Mouse (Mus musculus): ENCODE data around the gene Gm21987.
A peak's percentile ranks its signal among the peaks of the same experiment; 100 is the strongest.

Gm21987 gene

DNA sequence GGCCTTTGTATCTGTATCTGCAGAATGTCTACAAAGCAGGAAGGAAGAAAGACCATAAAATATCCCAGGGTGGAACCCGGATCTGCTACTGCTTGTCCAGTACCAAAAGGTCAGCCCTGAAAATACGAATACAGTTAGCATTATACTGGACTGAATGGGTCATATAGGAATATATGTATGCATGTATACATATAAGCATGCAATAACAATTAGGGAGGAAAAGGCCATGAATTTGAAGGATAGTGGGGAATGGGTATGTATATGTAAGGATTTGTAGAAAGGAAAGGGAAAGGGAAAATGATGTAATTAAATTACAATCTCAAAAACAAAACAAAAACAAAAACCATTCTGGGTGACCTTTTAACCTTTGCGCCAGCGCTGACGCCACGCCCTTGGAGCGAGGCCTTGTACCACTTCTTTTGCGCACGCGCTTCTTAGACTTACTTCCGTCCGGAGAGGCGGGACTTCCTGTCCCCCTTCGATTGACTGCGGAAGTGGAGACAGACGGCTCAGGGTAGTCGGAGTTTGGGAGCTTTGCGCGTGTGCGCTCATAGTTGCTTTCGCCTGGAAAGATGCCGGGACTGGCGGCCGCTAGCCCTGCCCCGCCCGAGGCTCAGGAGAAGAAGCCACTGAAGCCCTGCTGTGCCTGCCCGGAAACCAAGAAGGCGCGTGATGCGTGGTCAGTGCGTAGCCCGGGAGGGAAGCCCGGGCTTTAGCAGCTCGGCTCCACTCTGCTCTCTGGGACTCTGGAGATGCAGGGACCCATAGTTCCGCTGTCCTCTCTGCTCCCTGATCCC lies at the start of gene Gm21987, which contains the start of gene Cox17:
TSS of gene Gm21987 (plus strand) at position 512 of the 797 bp plus-strand sequence.
TSS of gene Cox17 (plus strand) at position 463 of the 797 bp plus-strand sequence.
- H3K36me3 ChIP-seq (ENCODE audit: control insufficient read depth, insufficient read depth, low read length, poor library complexity, severe bottlenecking) = peaks cover 6% of the 10 kb centered on the region
- peak; percentile 96 for DNase-seq (ENCODE audit: low read depth, low spot score)

DNA sequence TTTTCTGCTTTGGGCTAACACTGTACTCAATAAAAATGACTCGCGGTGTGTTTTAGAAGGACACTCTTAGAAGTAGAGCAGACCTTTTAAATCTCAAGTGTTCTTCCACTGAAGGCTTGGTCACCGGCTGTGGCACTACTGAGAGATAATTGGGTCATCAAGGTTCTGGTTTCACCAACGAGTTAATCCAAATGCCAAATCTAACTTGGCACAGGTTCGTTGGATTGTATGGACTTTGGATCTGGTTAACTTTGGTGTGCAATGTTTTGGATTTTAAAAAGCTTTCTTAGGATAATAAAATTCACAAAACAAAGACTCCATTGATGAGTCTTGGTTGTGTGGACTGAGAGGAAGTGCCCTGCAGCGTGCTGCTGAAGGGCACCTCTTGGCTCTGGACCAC lies 48.4 kb upstream of the Gm21987 start:
- no peaks in the 10 kb centered on the region for H3K36me3 ChIP-seq (ENCODE audit: control insufficient read depth, insufficient read depth, low read length, poor library complexity, severe bottlenecking)
- DNase-seq (ENCODE audit: low read depth, low spot score) = no peak

More for the DNA sequence above, at the start of gene Gm21987, which contains the start of gene Cox17:
- H3K27me3 ChIP-seq (ENCODE audit: control insufficient read depth, insufficient read depth, low read length, poor library complexity, severe bottlenecking) = no peaks in the 10 kb centered on the region

DNA sequence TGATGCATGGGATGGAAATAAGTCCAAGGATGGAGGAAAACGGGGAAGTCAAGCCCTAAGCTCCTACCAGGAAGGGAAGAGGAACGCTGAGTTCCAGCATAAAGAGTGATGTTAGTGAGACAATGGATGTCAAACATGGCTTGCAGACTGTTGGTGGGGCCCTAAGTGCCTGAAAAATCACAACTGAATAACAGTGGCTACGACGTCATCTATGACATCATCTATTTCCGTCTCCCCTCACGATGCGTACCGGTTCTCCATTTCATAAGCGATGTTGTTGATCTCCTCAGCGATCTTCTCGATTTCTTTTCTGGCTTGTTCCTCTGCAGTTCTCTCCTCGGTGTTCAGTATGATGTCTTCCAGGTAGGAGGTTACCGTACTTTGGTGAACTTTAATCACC lies 44.5 kb upstream of the Gm21987 start:
- no peaks in the 10 kb centered on the region for H3K36me3 ChIP-seq (ENCODE audit: control insufficient read depth, insufficient read depth, low read length, poor library complexity, severe bottlenecking)

More for the DNA sequence above, 48.4 kb upstream of the Gm21987 start:
- no peaks in the 10 kb centered on the region for H3K27me3 ChIP-seq (ENCODE audit: control insufficient read depth, insufficient read depth, low read length, poor library complexity, severe bottlenecking)

DNA sequence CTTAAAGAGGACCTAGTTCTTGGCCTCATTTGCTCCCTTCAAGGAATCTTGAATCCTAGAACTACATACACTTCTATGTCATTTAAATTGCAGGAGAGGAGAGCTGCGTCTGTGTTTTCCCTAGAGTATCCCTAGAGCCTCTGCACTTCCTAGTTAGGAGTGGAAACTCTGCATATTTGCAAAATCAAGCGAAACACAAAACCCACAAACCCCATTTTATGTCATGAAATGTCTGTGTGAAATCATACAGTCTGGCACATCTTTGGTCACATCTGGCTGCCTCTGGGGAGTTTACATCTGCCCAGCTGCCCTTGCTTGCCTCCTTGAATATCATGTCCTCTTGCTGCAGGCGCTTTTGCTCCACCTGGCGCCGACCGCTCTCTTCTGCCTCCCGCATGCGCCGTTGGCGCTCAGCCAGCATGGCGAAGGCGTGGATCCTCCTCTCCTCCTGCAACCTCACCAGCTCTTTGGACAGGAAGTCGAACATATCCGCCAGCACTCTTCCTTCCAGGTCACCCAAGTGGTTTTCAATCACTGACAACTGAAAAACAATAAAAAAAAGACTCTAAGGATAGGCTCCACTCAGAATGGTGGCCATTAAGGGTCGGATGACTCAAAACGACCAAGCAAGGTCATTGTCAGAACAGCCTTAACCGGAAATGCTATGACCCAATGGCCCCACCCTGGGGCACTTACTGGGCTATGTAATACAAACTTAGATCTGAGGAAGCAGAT lies 42.2 kb upstream of the Gm21987 start:
- Histone ChIP-seq H3K27me3 (ENCODE audit: control insufficient read depth, insufficient read depth, low read length, poor library complexity, severe bottlenecking) (no peaks in the 10 kb centered on the region), H3K36me3 (ENCODE audit: control insufficient read depth, insufficient read depth, low read length, poor library complexity, severe bottlenecking) (no peaks in the 10 kb centered on the region)
- DNase-seq (ENCODE audit: low read depth, low spot score) = no peak

More for the DNA sequence above, 44.5 kb upstream of the Gm21987 start:
- H3K27me3 ChIP-seq (ENCODE audit: control insufficient read depth, insufficient read depth, low read length, poor library complexity, severe bottlenecking) = no peaks in the 10 kb centered on the region
- DNase-seq (ENCODE audit: low read depth, low spot score) = no peak

DNA sequence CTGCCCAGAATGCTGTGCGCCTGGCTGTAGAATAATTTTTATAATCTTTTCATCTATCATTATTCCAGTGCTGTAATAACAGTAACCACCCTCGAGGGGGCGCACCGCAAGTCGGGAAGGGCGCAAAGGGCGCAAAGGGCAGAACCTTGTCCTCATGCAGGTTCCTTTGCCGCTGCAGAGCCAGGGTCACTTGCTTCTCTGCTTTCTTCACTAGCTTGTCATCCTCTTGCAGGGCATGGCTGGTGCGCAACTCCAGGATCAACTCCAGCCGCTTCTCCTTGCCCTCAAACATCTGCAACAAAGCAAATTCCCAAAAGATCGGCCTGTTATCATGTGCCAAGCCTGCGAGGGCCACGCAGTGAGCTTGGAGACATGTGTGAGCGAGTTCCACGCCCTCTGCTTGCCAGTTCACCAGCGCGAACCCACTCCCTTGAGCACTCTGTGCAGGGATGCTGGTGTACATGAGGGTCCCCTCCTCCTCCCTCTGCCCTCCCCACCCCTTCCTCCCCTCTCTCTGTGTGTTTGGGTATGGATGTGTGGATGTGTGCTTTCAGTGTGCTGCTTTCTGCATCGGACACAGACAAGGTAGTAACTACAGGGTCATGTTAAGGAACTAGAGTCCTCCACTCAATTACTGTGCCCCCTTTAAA lies 40.1 kb upstream of the Gm21987 start:
- Histone ChIP-seq H3K36me3 (ENCODE audit: control insufficient read depth, insufficient read depth, low read length, poor library complexity, severe bottlenecking) (no peaks in the 10 kb centered on the region), H3K27me3 (ENCODE audit: control insufficient read depth, insufficient read depth, low read length, poor library complexity, severe bottlenecking) (no peaks in the 10 kb centered on the region)
- DNase-seq (ENCODE audit: low read depth, low spot score) = peak; percentile 19

DNA sequence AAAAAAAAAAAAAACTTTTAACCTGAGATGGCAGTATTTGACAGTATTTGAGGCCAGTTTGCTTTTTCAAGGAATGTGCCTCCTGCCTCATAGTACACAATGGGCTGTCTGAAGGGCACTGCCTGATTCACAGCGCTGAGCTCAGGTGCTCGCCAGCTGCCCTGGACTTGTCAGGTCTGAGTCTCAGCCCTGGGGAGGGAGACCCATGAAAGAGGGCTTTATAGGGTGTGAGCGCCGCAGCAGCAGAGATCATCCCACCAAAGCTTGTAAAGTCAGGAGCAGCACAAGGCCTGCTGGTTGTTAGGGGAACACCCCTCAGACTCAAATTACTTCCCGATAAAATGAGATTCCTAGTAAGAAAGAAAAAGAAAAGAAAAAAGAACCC lies 39.6 kb upstream of the Gm21987 start:
- Histone ChIP-seq H3K27me3 (ENCODE audit: control insufficient read depth, insufficient read depth, low read length, poor library complexity, severe bottlenecking) (no peaks in the 10 kb centered on the region), H3K36me3 (ENCODE audit: control insufficient read depth, insufficient read depth, low read length, poor library complexity, severe bottlenecking) (no peaks in the 10 kb centered on the region)
- DNase-seq (ENCODE audit: low read depth, low spot score) = no peak

DNA sequence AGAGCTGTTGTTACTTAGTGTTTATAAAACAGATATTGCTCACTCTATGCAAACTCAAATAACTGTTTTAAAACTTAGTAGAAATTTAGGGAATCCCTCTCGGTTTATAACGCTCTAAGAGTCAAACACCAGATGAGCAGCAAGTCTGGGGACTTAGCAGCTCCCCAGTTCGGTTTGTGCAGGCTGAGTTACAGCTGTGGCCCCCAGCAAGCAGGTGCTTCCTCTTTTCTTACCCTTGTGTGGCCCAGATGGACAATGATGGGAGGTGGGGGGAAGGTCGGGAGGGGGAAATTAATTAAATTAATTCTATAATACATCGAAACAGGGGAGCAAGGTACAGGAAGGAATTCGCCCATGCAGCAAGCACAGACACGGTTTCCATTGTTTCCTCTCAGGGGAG lies 39.2 kb upstream of the Gm21987 start:
- Histone ChIP-seq H3K36me3 (ENCODE audit: control insufficient read depth, insufficient read depth, low read length, poor library complexity, severe bottlenecking) (no peaks in the 10 kb centered on the region), H3K27me3 (ENCODE audit: control insufficient read depth, insufficient read depth, low read length, poor library complexity, severe bottlenecking) (no peaks in the 10 kb centered on the region)
- DNase-seq (ENCODE audit: low read depth, low spot score) = no peak

DNA sequence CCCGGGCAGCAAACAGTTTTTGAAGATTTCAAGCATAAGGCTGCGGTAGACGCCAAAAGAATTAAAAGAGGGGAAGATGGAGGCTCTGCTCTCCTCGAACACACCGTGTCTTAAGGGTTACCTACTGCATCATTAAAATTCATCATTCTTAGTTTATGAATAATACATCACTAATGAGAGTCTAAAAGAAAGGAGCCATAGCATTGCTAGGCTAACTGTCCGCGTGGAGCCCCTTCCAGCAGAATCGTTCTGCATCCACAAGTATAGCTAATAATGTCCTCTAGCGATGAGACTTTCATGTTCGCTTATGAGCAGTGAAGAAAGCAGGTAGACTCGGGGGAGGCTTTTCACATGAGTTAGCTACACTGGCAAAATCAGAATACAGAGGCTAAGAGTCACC lies 38.6 kb upstream of the Gm21987 start:
- no peak for DNase-seq (ENCODE audit: low read depth, low spot score)
- no peaks in the 10 kb centered on the region for H3K27me3 ChIP-seq (ENCODE audit: control insufficient read depth, insufficient read depth, low read length, poor library complexity, severe bottlenecking)
- H3K36me3 ChIP-seq (ENCODE audit: control insufficient read depth, insufficient read depth, low read length, poor library complexity, severe bottlenecking) = no peaks in the 10 kb centered on the region

DNA sequence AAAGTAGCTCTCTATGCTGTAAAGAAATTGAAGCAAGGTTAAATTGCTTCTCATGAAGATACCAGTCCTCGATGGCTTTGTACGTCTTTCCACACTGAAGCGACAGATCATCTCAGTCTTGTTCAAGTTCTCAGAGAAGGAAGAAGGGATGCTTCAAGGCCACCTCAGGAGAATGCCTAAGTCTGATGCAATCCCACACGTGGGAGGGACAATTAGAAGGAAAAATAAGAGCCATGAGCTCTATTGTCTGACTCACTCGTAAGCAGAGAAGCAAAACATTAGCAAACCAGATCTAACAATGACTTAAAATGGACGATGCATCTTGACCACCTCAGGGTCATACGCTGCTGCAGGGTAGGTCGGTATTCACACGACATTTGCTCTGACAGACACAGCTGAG lies 28.3 kb upstream of the Gm21987 start:
- Histone ChIP-seq H3K36me3 (ENCODE audit: control insufficient read depth, insufficient read depth, low read length, poor library complexity, severe bottlenecking) (no peaks in the 10 kb centered on the region), H3K27me3 (ENCODE audit: control insufficient read depth, insufficient read depth, low read length, poor library complexity, severe bottlenecking) (no peaks in the 10 kb centered on the region)
- no peak for DNase-seq (ENCODE audit: low read depth, low spot score)

DNA sequence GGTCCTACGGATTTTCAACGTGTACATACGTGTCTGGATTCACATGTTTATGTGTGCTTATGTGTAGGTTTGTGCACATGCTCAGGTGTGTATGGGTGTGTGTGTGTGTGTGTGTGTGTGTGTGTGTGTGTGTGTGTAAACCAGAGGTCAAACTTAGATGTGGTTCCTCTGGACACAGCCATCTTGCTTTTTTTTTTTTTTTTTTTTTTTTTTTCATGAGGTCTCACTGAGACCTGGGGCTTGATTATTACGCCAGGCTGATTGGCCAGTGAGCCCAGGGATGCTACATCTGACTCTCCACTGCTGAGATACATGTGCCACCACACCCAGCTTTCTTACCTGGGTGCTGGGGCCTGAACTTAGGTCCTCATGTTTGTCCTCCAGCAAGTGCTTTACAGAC lies 27.8 kb upstream of the Gm21987 start:
- Histone ChIP-seq H3K36me3 (ENCODE audit: control insufficient read depth, insufficient read depth, low read length, poor library complexity, severe bottlenecking) (no peaks in the 10 kb centered on the region), H3K27me3 (ENCODE audit: control insufficient read depth, insufficient read depth, low read length, poor library complexity, severe bottlenecking) (no peaks in the 10 kb centered on the region)
- no peak for DNase-seq (ENCODE audit: low read depth, low spot score)

DNA sequence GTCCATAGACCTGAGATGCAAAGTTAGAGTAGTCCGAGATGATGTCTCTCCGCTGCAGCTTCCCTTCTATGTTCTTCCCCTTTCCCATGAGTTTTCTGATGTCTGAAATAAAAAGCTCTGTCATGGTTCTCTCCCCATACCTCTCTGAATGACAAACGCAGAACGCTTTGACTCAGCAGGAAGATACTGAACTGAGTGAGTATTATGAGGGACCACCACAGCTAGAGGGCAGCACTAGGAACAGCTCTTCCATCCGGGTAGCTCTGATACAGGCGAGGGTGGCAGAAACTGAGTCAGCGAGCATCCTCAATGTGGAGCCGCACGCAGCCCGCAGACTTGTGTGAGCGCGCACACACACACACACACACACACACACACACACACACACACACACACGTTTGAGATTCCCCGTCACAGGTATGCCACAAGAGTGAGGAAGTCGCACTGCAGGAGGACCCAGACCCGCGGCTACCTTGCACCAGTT lies 25.3 kb upstream of the Gm21987 start:
- DNase-seq (ENCODE audit: low read depth, low spot score) = peak; percentile 69
- H3K27me3 ChIP-seq (ENCODE audit: control insufficient read depth, insufficient read depth, low read length, poor library complexity, severe bottlenecking) = no peaks in the 10 kb centered on the region
- H3K36me3 ChIP-seq (ENCODE audit: control insufficient read depth, insufficient read depth, low read length, poor library complexity, severe bottlenecking) = no peaks in the 10 kb centered on the region

DNA sequence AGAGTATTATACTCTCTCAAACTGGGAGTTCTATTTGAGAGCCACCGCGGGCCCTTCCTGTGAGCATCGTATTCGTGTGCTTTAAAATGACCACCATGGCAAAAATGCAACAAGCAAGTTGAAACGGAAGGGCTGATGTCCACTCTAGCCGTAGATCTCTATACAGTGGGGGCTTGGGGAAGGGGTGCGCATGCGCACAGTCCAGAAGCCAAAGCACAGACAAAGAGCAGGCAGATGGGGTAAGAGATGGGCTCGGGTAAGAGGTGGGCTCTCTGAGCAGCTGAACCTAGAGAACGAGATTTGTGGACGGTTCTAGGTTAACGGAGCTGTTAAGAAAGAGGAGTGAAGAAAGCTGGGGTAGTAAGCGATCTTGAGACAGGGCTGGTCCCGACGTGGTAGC lies 22.5 kb upstream of the Gm21987 start:
- DNase-seq (ENCODE audit: low read depth, low spot score) = no peak
- no peaks in the 10 kb centered on the region for H3K36me3 ChIP-seq (ENCODE audit: control insufficient read depth, insufficient read depth, low read length, poor library complexity, severe bottlenecking)
- H3K27me3 ChIP-seq (ENCODE audit: control insufficient read depth, insufficient read depth, low read length, poor library complexity, severe bottlenecking) = no peaks in the 10 kb centered on the region

DNA sequence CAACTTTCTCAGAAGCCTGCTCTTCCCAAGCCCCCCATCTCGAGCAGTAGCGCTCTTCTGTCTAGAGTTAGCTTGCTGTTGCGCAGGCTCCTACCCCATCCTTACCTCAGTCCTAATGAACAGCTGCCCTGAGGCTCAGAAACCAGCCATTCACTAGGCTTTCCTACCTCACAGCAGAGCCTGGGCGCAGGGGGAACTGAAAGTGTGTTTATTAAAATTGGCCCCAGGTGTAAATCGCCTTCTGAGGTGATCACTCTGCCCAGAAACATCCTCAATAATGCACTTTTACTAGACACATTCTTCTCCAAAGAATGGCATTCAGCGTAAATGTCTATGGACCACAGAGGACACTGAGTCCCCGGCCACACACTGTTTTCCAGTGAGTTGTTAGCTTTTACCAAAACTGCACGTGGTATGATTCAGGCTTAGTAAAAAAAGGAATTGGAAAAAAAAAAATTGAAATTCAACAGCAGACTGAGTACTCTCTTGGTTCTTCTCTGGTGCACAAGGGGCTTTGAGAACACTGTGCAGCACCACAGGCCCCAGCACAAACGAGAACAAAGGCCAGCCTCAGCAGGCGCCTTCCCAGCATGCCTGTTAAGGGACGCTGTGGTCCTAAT lies 20.0 kb upstream of the Gm21987 start:
- Histone ChIP-seq H3K27me3 (ENCODE audit: control insufficient read depth, insufficient read depth, low read length, poor library complexity, severe bottlenecking) (no peaks in the 10 kb centered on the region), H3K36me3 (ENCODE audit: control insufficient read depth, insufficient read depth, low read length, poor library complexity, severe bottlenecking) (no peaks in the 10 kb centered on the region)
- DNase-seq (ENCODE audit: low read depth, low spot score) = no peak

DNA sequence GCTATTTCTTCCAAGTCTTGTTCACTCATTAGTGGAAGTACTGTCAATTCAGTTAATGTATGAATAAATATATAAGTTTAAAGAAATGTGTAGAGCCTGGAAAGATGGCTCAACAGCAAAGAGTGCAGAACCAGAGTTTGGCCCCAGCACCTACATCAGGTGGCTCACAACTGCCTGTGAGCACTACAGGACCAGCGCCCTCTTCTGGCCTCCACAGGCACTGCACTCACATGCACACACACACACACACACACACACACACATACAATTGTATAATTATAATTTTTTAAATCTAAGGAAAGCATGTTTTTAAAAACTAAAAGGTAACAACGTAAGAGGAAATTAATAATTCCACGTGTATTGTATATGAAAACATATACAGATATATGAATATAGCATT lies 17.5 kb upstream of the Gm21987 start:
- Histone ChIP-seq H3K36me3 (ENCODE audit: control insufficient read depth, insufficient read depth, low read length, poor library complexity, severe bottlenecking) (no peaks in the 10 kb centered on the region), H3K27me3 (ENCODE audit: control insufficient read depth, insufficient read depth, low read length, poor library complexity, severe bottlenecking) (no peaks in the 10 kb centered on the region)
- no peak for DNase-seq (ENCODE audit: low read depth, low spot score)
